Mouse (Mus musculus) hindbrain, embryonic 12.5 days (tissue): Measurements from ENCODE around the gene B9d2. TPM values are rescaled to one million over a fixed set of nuclear protein-coding genes. Genes with fewer than 3 reads are reported as not detected.
"Not testable (repeated sequence)": the region's sequence is repeated elsewhere in the genome, so short reads cannot be mapped to it uniquely, and the experiment has no call there.

Source experiments
- ATAC-seq: fragments of 200-750 bp; cut with Nextera tagmentation; 2 replicates; pipeline ENCODE4 v1.8.0; 2017; ENCODE audit warnings: moderate TSS enrichment; ENCODE audit not compliant: low FRiP score
- H3K27ac ChIP-seq: fragments of 300-500 bp; sonication (generic); 2 replicates; pipeline ENCODE4 v1.5.1; 2016; ENCODE audit warnings: mild to moderate bottlenecking
- H3K27me3 ChIP-seq: fragments of 300-500 bp; sonication (generic); 2 replicates; pipeline ENCODE4 v1.6.1; 2016; ENCODE audit warnings: mild to moderate bottlenecking
- H3K36me3 ChIP-seq: fragments of 300-500 bp; sonication (generic); 2 replicates; pipeline ENCODE4 v1.6.1; 2016; ENCODE audit warnings: mild to moderate bottlenecking
- H3K4me1 ChIP-seq: fragments of 300-500 bp; sonication (generic); 2 replicates; pipeline ENCODE4 v1.6.1; 2016
- H3K4me2 ChIP-seq: fragments of 300-500 bp; sonication (generic); replicated peaks from 2 replicates; pipeline ENCODE4 v1.6.1; 2016; ENCODE audit warnings: mild to moderate bottlenecking
- H3K4me3 ChIP-seq: fragments of 300-500 bp; sonication (generic); 2 replicates; pipeline ENCODE4 v1.5.1; 2016; ENCODE audit warnings: mild to moderate bottlenecking
- H3K9ac ChIP-seq: fragments of 300-500 bp; sonication (generic); 2 replicates; pipeline ENCODE4 v1.6.1; 2016; ENCODE audit warnings: mild to moderate bottlenecking, moderate library complexity
- H3K9me3 ChIP-seq: fragments of 300-500 bp; sonication (generic); replicated peaks from 2 replicates; pipeline ENCODE4 v1.6.1; 2016; ENCODE audit warnings: mild to moderate bottlenecking
- whole genome bisulfite sequencing: fragments of 180-500 bp; shearing (Covaris S2); methylation state at CpG from one replicate; pipeline ENCODE4 v1.1.7; 2016; 5-methylcytosine and 5-hydroxymethylcytosine counted together
- polyA plus RNA-seq: library from polyadenylated mRNA; unstranded; fragments of >200 nt; fragmentation: Nextera tagmentation; extraction: Ambion mirVana; gene quantifications from 2 replicates; pipeline ENCODE4 v1.2.1, GENCODE M21; 2016

B9d2 gene
- polyA plus RNA-seq, 1 experiment from 2014 or later = 30.8 TPM

DNA sequence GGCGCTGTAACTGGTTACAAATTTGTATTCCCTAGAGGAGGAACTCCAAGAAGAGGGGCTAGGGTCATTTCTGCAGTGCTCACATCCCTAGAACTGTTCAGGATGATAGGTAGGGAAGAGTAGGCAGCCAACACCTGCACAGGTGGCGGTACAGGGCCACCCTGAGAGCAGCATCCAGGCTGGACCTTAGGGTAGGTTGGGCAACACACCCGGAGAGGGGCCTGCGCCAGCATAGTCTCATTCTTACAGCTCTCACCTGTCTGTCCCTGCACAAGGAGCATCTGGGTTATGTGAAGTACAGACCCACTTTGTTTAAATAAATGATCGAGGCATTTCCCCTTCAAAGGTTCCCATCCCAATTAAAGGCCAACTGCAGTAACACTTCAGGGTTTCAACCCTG, 40.2 kb downstream of the B9d2 start:
- Histone ChIP-seq H3K4me1 (peaks cover 16% of the 10 kb centered on the region), H3K4me2 (no peak overlapping the region), H3K36me3 (peaks cover 59% of the 10 kb centered on the region), H3K4me3 (no peak overlapping the region), H3K9ac (no peak overlapping the region), H3K27me3 (no peaks in the 10 kb centered on the region), H3K9me3 (no peaks in the 10 kb centered on the region), H3K27ac (no peak overlapping the region)
- WGBS = 96% methylated on average over 5 of the region's 5 CpGs
- ATAC-seq = no peak

- Histone ChIP-seq H3K4me1 (peaks cover 16% of the 10 kb centered on the region), H3K36me3 (peaks cover 64% of the 10 kb centered on the region)
- ATAC-seq, H3K4me3 ChIP-seq, H3K4me2 ChIP-seq, H3K27ac ChIP-seq, H3K27me3 ChIP-seq, H3K9me3 ChIP-seq, H3K9ac ChIP-seq: not testable (repeated sequence)
These were observed 41.2 kb downstream of the B9d2 start for GRCm38 (mm10) chr7:25721776-25722175.

- H3K4me1 ChIP-seq = no peaks in the 10 kb centered on the region
- 87% methylated on average over 19 of the region's 19 CpGs for WGBS
- H3K27me3 ChIP-seq = no peaks in the 10 kb centered on the region
- no peak overlapping the region for H3K27ac ChIP-seq
- ATAC-seq = no peak
- no peak overlapping the region for H3K4me3 ChIP-seq
- no peak overlapping the region for H3K4me2 ChIP-seq
- no peak overlapping the region for H3K9ac ChIP-seq
- peaks cover 94% of the 10 kb centered on the region for H3K36me3 ChIP-seq
- no peaks in the 10 kb centered on the region for H3K9me3 ChIP-seq
These were observed 45.3 kb downstream of the B9d2 start for GRCm38 (mm10) chr7:25725886-25726285.

DNA sequence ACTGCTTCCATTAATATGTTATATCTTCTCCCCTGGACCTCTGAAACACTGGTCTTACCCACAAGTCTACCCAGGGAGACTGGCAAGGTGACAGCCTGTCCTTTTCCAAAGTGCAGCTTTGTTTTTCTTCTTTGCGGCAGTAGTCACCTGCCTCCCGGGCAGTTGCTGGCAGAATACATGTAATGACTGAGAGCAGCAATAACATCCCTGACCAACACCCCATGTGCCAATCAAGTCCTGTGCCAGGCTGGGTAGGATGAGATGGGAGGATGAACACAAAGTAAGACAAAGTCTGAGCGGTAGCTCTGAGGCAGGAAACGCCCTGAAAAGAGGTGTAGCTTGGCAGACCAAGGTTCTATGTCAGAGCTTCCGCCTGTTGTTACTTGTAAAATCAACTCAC, 47.2 kb downstream of the B9d2 start:
- Histone ChIP-seq H3K27ac (no peak overlapping the region), H3K9me3 (no peaks in the 10 kb centered on the region), H3K27me3 (no peaks in the 10 kb centered on the region), H3K4me2 (no peak overlapping the region), H3K4me3 (no peak overlapping the region), H3K4me1 (no peaks in the 10 kb centered on the region), H3K9ac (no peak overlapping the region), H3K36me3 (peaks cover 96% of the 10 kb centered on the region)
- no peak for ATAC-seq
- 94% methylated on average over 5 of the region's 5 CpGs for WGBS

DNA sequence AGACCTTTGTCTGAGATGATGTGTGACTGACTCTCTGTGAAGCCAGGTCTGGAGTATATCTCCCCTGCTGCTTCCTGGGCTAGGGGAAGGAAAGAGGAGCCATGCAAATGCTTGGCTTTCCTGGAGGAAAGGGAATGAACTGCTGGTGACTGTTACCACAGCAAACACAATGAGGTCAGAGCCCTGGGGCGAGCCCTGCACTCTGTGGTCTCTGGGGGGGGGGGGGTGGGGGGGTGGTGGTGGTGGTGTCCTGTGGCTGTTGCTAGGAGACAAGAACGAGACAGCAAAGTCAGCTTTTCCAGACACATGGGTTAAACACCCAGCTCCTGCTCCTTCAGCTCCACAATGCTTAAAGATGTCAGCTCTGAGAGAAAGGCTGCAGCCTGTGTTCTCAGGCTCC, 48.8 kb downstream of the B9d2 start:
- Histone ChIP-seq H3K4me2 (no peak overlapping the region), H3K27me3 (no peaks in the 10 kb centered on the region), H3K4me1 (no peaks in the 10 kb centered on the region), H3K9ac (no peak overlapping the region), H3K36me3 (peaks cover 94% of the 10 kb centered on the region), H3K4me3 (no peak overlapping the region), H3K9me3 (no peaks in the 10 kb centered on the region), H3K27ac (no peak overlapping the region)
- no peak for ATAC-seq
- WGBS = 44% methylated on average over 2 of the region's 2 CpGs

DNA sequence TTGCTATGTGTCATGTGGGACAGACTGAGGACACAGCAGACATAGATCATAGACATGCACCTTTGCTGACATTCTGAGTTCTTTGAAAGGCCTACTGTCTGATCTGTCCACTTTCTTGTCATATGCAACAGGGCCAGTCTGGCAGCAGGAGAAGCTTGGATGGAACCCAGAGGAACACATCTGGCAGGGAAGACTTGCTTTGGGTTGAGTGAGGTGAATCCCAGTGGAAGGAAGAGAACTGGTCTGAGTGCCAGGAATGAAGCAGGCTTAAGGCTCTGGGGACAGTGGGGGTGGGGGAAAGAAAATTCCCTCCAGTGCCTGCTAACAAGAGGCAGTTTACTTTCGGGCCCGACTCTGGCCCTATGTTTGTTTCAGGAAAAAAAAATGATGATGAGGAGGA, 49.3 kb downstream of the B9d2 start:
- H3K27ac ChIP-seq = no peak overlapping the region
- H3K4me2 ChIP-seq = no peak overlapping the region
- no peak overlapping the region for H3K4me3 ChIP-seq
- peaks cover 94% of the 10 kb centered on the region for H3K36me3 ChIP-seq
- H3K4me1 ChIP-seq = no peaks in the 10 kb centered on the region
- 97% methylated on average over 2 of the region's 2 CpGs for WGBS
- no peak for ATAC-seq
- no peaks in the 10 kb centered on the region for H3K9me3 ChIP-seq
- H3K27me3 ChIP-seq = no peaks in the 10 kb centered on the region
- no peak overlapping the region for H3K9ac ChIP-seq

GRCm38 (mm10) chr7:25731294-25732055, 50.9 kb downstream of the B9d2 start:
- Histone ChIP-seq H3K27me3 (no peaks in the 10 kb centered on the region), H3K27ac (no peak overlapping the region), H3K36me3 (peaks cover 92% of the 10 kb centered on the region), H3K4me1 (no peaks in the 10 kb centered on the region), H3K9ac (no peak overlapping the region), H3K4me2 (no peak overlapping the region), H3K4me3 (no peak overlapping the region), H3K9me3 (no peaks in the 10 kb centered on the region)
- WGBS = 91% methylated on average over 8 of the region's 8 CpGs
- no peak for ATAC-seq

- H3K9me3 ChIP-seq = no peaks in the 10 kb centered on the region
- no peak for ATAC-seq
- no peak overlapping the region for H3K4me3 ChIP-seq
- H3K27ac ChIP-seq = no peak overlapping the region
- no peak overlapping the region for H3K9ac ChIP-seq
- no peaks in the 10 kb centered on the region for H3K27me3 ChIP-seq
- no peaks in the 10 kb centered on the region for H3K4me1 ChIP-seq
- no peak overlapping the region for H3K4me2 ChIP-seq
- 87% methylated on average over 4 of the region's 4 CpGs for WGBS
- H3K36me3 ChIP-seq = peaks cover 92% of the 10 kb centered on the region
These were observed 54.4 kb downstream of the B9d2 start for GRCm38 (mm10) chr7:25734991-25735390.

Other genes with a start within 250 kb of the B9d2 start
- gene Ceacam1, start 203.2 kb upstream of the B9d2 start, polyA plus RNA-seq = 0.81 and 1.8 TPM in 2 replicates
- not detected in 2 replicates for gene Ceacam2, start 140.9 kb upstream of the B9d2 start, polyA plus RNA-seq
- not detected in 2 replicates for gene Erich4, start 64.9 kb upstream of the B9d2 start, polyA plus RNA-seq
- gene Dmac2, start 61.4 kb upstream of the B9d2 start, polyA plus RNA-seq = 30.4 and 32.3 TPM in 2 replicates
- gene B3gnt8, start 54.1 kb upstream of the B9d2 start, polyA plus RNA-seq = 1.5 and 2.1 TPM in 2 replicates
- gene Bckdha, start 21.8 kb upstream of the B9d2 start, polyA plus RNA-seq = 44.6 and 45.4 TPM in 2 replicates
- gene Exosc5, start 21.6 kb upstream of the B9d2 start, polyA plus RNA-seq = 46.8 and 50.0 TPM in 2 replicates
- gene Tmem91, start 5.6 kb upstream of the B9d2 start, polyA plus RNA-seq = 3.5 and 4.6 TPM in 2 replicates
- gene Tgfb1, start 6.2 kb downstream of the B9d2 start, polyA plus RNA-seq = 1.6 and 1.8 TPM in 2 replicates
- 32.8 and 36.0 TPM in 2 replicates for gene Ccdc97, start 38.3 kb downstream of the B9d2 start, polyA plus RNA-seq
- gene Hnrnpul1, start 74.0 kb downstream of the B9d2 start, polyA plus RNA-seq = 68.6 and 76.6 TPM in 2 replicates
- gene Axl, start 107.9 kb downstream of the B9d2 start, polyA plus RNA-seq = 36.6 and 40.8 TPM in 2 replicates
- gene Cyp2s1, start 136.1 kb downstream of the B9d2 start, polyA plus RNA-seq = 1.8 TPM in 2 replicates
- not detected in 2 replicates for gene Cyp2b10, start 216.8 kb downstream of the B9d2 start, polyA plus RNA-seq